Mouse (Mus musculus) left cerebral cortex, postnatal 4 days (tissue): Measurements from ENCODE around the gene Dnah9. TPM values are rescaled to one million over a fixed set of nuclear protein-coding genes. Genes with fewer than 3 reads are reported as not detected.

Experiments used
- DNase-seq: peaks from one replicate; pipeline ENCODE4 v3.0.0-alpha.2; 2022
- intact Hi-C: fragments of 180-260 bp; cut with DNase I; formaldehyde crosslinking; loops from one replicate; pipeline ENCODE4 v1.15.1; 2025
- total RNA-seq, 2 experiments: library from RNA; stranded (reverse); gene quantifications; 2 replicates each; pipeline ENCODE4 v1.2.3; 2021

The Dnah9 gene
- 1 to 10 TPM; 4.1 to 5.0 TPM for total RNA-seq

DNA sequence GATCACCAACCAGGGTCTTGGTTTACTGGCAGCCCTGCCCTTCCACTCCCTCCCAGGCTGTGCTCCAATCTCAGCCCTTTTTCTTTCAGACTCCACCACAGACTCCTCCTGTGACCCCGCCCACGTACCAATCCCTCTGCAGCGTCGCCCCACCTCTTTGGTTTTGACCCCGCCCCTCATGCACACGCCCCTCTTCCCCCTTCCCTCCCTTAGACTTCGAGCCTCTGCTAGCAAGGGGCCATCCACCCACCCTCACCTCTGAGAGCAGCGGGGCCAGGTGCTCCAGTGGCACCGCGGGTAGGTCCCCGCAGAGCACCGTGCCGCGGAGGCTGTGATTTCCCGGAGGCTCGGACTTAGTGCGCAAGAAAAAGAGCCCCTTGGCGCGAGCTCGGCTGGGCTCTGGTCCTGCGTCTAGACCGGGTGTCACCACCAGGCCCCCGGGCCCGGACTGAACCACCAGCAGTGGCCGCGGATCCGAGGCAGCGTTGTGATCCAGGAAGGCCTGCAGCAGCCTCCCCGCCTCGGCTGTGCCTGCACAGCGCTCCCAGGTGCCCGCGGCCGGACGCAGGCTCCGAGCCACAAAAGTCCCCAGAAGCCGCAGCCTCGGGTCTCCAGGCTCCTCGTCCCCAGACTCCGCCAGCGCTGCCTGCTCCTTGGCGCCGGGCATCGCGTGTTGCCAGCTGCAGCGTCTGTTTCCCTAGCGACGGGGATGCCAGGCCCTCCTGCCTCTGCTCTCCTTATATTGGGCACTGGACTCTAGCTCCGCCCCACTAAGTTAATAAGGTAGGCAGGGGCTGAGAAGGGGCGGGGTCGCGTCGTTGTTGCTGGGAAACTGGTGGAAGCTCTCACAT lies at the start of gene Dnah9:
Dnah9 (minus strand) TSS at position 751 of the 851 bp plus-strand sequence.
- intact Hi-C loops = no loop called here
- DNase-seq = peak; percentile 94

DNA sequence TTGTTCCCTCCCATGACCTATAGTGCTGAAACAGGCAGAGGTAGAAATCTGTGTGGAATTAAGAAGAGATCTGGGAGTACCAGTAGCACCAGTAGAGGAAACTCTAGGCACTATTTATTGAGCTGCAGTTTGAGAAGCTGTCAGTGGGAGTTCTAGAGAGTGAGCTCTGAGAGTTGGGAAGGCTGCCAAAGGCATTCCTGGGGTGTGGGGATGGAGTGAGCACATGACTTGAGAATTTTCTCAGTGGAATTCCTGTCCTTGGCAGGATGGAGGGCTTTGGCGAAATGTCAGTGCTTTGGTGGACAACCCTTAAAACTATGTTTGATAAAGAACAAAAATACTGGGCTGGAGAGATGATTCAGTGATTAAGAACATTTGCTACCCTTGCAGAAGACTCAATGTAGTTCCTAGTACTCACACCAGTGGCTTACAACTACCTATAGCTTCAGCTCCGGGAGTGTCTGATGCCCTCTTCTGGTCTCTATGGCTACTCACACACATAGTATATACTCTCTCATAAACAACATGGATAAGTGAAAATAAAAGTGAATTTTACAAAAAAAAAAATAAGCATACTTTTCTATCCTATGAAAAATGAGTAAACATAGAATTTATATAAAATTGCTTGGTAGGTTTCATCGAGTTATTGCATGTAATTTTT lies 20.4 kb upstream of the Dnah9 start:
- intact Hi-C loops = no loop called here
- peak; percentile 73 for DNase-seq

- intact Hi-C loops = no loop called here
- DNase-seq = peak; percentile 22
Measured at GRCm38 (mm10) chr11:66188146-66188545, 19.8 kb upstream of the Dnah9 start.

- no peak for DNase-seq
- intact Hi-C loops = no loop called here
Measured at GRCm38 (mm10) chr11:66177781-66178180, 9.4 kb upstream of the Dnah9 start.

GRCm38 (mm10) chr11:66164022-66164421 lies 4.3 kb downstream of the Dnah9 start:
- intact Hi-C loops = no loop called here
- DNase-seq = no peak

GRCm38 (mm10) chr11:66140631-66141252 lies 27.6 kb downstream of the Dnah9 start:
- intact Hi-C loops = no loop called here
- no peak for DNase-seq

- intact Hi-C loops = no loop called here
- DNase-seq = peak; percentile 48
Measured at GRCm38 (mm10) chr11:66134826-66135225, 33.5 kb downstream of the Dnah9 start.

DNA sequence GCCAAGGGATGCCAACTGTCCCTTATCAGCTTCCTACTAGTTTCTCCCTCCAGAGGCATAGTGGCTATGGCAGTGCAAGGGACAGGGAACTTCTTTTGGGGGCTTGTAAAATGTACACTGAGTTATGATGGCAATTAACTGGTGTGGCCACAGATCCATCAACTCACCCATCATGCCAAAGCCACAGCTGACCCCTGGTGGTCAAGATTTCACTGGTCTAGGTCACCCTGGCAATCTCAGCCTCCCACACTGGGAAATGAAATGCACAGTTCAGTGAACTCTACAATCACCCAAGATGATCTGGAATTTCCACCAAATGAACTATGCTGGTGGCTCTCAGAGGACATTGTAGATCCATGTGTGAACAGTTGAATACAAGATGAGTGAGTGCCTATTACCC lies 42.2 kb downstream of the Dnah9 start:
- DNase-seq = no peak
- intact Hi-C loops = loop anchor here (10.0 kb wide), 1 partner anchor 749 kb away; no protein-coding TSS in a partner anchor

- intact Hi-C loops = loop anchor here (5.0 to 10.0 kb wide), 2 partner anchors 398 to 750 kb away; no protein-coding TSS in a partner anchor
- no peak for DNase-seq
Measured at GRCm38 (mm10) chr11:66124496-66124895, 43.9 kb downstream of the Dnah9 start.

DNA sequence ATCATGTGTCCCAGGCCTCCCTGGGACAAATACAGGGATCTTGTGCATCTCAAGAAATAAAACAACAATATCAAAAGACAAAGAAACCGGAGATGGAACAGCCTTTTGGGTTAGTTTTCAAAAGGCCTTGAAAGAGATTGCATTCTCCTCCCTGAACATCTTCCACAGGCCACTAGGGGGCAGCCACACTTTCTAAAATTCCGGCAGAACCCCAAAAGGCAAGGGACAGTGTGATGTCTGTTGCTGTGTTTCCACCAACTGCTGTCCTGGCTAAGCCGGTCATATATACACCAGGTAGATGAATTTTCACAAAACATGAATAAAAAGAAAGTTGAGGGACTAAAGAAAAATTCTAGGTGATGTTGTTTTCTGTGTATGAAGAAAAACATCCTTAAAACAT lies 46.3 kb downstream of the Dnah9 start:
- peak; percentile 68 for DNase-seq
- intact Hi-C loops = loop anchor here (5.0 to 10.0 kb wide), 2 partner anchors 400 to 753 kb away; no protein-coding TSS in a partner anchor

DNA sequence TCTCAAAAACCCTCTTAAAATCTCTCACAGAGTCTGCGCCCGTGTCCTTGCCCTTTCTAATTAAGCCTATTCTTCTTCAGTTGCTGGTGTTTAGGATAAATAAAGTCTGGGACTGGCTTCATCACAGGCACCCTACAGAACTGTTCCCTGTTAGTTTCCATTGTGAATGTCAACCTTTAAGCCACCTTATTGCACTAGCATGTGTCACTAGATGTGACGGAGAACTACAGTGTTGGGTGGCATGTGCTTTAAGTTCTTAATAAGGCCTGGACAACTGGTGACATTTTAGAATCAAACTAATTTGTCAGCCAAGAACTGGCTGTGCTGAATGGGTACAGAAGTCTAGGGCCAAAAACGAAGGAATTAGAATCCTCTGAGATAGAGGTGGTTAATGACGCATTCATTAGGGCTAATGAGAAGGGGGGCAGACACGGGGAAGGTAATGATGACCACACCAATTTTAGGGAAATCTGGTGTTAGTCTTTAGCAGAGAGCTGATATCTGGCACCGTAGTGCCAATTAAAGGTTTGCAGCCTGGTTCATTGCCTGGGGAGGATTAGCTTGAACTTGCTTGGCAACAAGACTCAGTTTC lies 84.6 kb downstream of the Dnah9 start:
- DNase-seq = no peak

DNA sequence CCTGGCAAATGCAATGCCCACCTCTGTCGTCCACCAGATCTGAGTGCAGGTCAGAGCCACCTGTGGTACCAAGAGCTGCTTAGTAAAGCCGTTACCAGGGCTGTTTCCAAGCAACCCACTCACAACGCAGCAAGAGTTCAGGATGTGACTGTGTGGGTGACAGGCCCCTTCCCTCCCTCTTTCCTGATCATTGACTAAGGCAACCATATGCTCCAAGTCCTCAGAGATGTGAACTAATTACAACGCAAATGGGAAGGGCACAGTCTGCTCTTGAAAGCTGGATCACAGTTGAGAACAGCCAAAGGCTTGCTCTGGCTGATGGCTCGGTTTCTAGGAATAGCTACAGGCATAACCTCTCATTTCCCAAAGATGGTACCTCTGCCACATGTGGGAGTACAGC lies 95.4 kb downstream of the Dnah9 start:
- no peak for DNase-seq
- intact Hi-C loops = no loop called here

More for the DNA sequence above, 84.6 kb downstream of the Dnah9 start:
- intact Hi-C loops = no loop called here

DNA sequence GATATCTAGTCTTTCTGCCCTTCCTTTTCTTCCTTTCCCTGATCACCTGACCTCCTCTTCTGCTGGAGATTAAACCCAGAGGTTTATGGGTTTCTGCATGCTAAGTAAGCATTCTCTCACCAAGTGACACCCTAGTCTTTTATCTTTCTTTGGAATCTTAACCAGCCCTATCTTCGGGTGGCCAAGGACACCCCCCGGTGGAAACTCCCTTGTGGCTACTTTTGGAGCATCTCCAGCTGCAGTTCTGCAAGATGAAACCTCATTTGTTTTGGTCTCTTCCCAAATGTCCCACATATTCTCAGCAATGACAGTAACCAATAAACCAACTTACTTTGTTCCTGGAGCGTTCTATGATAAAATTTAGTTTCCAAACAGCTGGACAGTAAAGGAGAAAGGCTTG lies 109.4 kb downstream of the Dnah9 start:
- intact Hi-C loops = no loop called here
- no peak for DNase-seq

DNA sequence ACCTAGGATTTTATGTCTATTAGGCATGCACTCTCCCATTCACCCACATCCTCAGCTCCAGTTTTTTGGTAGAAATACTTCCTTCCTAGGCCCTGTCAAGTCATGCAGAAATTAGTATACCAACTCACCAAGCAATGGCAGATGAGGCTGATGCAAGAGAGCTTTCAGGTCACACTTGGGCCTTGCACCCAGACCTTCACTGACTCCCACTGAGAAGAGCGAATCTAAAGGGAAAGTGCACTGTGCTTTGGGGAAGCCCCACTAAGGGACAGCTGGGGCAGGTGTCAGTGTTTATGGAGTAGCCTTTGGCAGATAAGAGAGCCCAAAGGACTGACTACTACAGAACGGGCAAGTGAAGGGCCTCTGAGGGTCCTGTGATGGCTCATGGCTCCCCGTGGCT lies 117.1 kb downstream of the Dnah9 start:
- DNase-seq = no peak
- intact Hi-C loops = no loop called here

DNA sequence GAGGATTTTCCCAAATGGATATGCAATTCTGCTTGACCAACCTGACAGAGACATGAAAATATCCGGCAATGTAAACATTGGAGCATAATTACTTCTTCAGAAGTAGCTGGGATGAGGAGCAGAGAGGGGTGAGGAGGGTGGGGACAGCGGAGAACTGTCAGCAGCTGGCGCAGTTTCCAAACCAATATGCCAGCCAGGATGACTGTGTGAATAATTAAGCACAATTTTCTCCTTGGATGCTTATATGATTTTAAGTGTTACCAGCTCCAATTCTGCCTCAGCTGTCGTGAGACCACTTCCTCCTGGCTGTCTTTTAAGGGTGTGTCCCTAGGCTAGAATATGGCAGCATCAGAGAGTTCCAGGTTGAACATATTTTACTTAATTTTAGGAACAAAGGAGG lies 119.2 kb downstream of the Dnah9 start:
- intact Hi-C loops = no loop called here
- DNase-seq = peak; percentile 43

GRCm38 (mm10) chr11:66046594-66047193 lies 121.7 kb downstream of the Dnah9 start:
- DNase-seq = peak; percentile 66
- intact Hi-C loops = no loop called here

- no peak for DNase-seq
- intact Hi-C loops = no loop called here
Measured at GRCm38 (mm10) chr11:66043635-66044034, 124.7 kb downstream of the Dnah9 start.

DNA sequence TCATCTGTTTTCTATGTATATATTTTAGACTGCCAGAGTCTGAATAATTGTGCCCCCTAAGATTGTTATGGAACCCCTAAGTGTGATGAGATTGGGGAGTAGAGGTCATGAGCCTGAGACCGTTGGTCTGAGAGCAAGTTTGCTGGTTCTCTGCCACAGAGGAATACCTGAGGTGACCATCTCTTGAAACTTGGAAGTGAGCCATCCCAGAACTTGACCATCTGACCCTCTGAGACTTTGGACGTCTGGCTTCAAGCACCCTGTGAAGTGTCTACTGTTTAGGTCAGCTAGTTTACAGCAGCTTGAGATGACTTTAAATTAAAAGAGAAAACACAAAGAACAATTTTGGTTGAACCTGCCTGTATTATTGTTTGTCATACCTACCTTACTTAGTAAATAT lies 125.8 kb downstream of the Dnah9 start:
- DNase-seq = no peak
- intact Hi-C loops = no loop called here

DNA sequence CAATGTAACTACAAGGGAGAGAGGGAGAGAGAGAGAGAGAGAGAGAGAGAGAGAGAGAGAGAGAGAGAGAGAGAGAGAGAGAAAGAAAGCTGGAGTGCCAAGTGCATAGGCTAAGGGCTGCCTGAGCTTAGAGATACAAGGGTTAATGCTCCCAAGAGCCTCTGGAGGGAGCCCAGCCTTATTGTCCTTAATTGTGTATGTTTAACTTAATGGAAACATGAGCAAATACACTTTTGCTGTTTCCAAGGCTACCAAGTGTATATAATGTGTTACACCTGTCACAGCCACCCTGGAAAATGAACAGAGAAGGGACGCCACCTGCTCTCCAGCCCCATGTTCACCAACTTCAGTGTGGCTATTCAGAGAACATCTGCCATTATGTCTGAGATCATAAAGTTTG lies 142.6 kb downstream of the Dnah9 start:
- intact Hi-C loops = no loop called here
- DNase-seq = no peak

DNA sequence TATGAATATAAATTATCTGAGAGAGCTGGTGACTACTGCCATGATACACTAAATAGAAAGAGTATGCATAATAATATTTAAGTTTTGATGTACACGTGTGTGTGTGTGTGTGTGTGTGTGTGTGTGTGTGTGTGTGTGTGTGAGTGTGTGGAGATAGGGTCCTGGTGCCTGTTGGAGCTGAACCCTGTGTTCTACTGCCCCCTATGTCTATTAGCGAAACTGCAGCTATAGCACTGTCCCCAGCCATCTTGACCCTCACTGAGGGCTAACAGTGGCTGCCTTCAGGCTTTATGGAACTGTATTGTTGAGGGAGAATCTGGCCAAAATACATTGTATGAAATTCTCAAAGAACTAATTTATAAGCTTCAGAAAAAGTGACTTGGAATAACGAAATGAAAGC lies 192.5 kb downstream of the Dnah9 start:
- intact Hi-C loops = no loop called here
- DNase-seq = no peak

DNA sequence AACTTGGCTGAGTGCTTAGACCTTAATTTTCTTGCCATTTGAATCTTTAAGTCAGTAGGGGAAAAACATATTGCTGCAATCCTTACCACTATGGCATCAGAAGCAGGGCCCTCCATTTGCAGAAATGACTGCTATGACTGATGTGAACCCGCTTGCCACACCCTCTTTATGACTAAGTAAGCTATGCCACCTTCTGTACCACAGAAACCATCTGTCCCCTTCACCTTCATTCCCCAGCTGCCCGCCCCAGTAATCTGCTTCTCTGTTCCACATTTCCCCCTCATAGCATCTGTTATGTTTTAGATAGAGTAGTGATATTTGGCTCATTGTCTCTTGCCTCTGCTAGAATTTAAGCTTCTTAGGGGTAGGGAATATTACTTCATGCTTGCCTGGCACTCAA lies 237.6 kb downstream of the Dnah9 start:
- no peak for DNase-seq
- intact Hi-C loops = no loop called here
